7 mouse cellular contexts compared by ENCODE assay signal in the genomic region with DNA sequence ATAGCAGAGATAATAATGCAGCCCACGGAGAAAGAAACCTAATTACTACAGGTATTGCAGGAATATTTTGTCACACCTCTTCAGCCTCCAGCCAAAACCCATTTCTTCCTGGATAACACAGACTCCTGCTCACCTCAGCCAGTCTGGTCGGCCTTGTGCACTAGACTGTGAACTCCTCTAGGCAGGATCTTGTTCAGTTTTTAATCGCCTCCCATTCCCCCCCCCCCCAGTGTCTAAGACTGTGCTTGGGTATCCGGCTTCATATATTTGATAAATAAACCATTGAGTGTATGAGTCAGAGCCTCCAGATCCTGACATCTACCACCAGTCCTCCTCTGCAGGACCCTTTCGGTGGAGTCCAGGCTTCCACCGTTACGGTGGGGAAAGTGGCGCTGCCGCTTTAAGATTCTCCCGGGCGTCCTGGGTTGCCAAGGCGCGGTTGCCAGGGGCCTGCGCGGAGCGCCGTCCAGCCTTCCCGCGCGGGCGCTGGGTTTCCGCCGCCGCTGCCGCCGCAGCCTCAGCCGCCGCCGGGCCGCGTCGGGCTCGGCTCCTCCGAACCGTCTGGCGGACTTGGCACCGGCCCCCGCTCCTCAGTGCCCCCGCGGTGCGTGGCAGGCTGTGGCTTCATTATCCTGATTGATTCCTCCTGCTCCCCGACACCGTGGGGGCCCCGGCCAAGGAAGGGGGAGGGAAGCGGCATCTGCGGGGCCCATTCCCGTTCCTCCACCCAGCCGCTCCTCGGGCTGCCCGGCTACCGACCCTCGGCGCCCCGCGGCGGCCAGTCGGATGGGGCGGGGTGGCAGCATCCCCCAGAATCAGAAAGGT. TPM values are rescaled to one million over a fixed set of nuclear protein-coding genes. Genes with fewer than 3 reads are reported as not detected.
A peak's percentile ranks its signal among the peaks of the same experiment; 100 is the strongest.
DNase-seq lines count a peak whose midpoint lies in the region; ATAC-seq and TF ChIP-seq lines count a peak whose summit lies in the region.

No protein-coding gene starts in this region.

- peaks cover 3% of the 10 kb centered on the region for H3K4me1 ChIP-seq in cortical plate, adult 2 months (ENCODE audit: control insufficient read depth, insufficient read depth, low read length)

- no peak for TF ChIP-seq POLR2A in cortical plate, adult 2 months (IDR thresholded peaks at IDR 0.05; ENCODE audit: extremely low read depth, insufficient read depth, low read length)

- intact Hi-C loops in left cerebral cortex, postnatal 14 days (cut with DNase I), result loop anchor here (2.0 kb wide), 1 partner anchor 24 kb away; no protein-coding TSS in a partner anchor

- H3K4me3 ChIP-seq in cortical plate, adult 2 months (ENCODE audit: insufficient read depth, low read length), result peak overlapping the region; percentile 63

- no peak for TF ChIP-seq CTCF in cortical plate, adult 2 months (IDR thresholded peaks at IDR 0.05; ENCODE audit: extremely low read depth, insufficient read depth, low read length)

- H3K27ac ChIP-seq in cortical plate, adult 2 months (ENCODE audit: insufficient read depth, low read length), result peak overlapping the region; percentile 91

- peak; percentile 78 to 87 for DNase-seq in adrenal gland, adult (ENCODE audit: inconsistent age in 2 of 2, low spot score in 1 of 2)
- DNase-seq in gastrocnemius, postnatal 25 days, result peak; percentile 38
- DNase-seq in induced T-regulatory cell, adult 2 months (ENCODE audit: low read depth), result peak; percentile 58
- peak; percentile 65 to 83 for DNase-seq in left cerebral cortex, postnatal 14 days (ENCODE audit: low spot score in 2 of 2)
- DNase-seq in right cerebral cortex, postnatal 25 days, result peak; percentile 87

- ATAC-seq in megakaryocyte progenitor cell, adult 5-6 weeks (replicated peaks; ENCODE audit: poor library complexity), result peak; percentile 54

RNA-seq across cellular contexts. Expression of gene Neurod2, which starts 35.0 kb away (rescaled TPM):
- polyA plus RNA-seq in cortical plate, adult 2 months (2012; rRNA removed), result 45.0 and 57.2 TPM in 2 replicates
- not detected for total RNA-seq in gastrocnemius, postnatal 25 days (2021)
- 10 to 100 TPM; 65.9 to 67.1 TPM for total RNA-seq in left cerebral cortex, postnatal 14 days (2021)
- total RNA-seq in megakaryocyte progenitor cell, adult 5-6 weeks (2015), result not detected in 2 replicates
- total RNA-seq in megakaryocyte progenitor cell, adult 5-6 weeks (2017), result not detected in 2 replicates

RNA-seq across cellular contexts. Expression of gene Ppp1r1b, which starts 53.8 kb away (rescaled TPM):
- polyA plus RNA-seq in cortical plate, adult 2 months (2012; rRNA removed), result 127 and 322 TPM in 2 replicates
- total RNA-seq in gastrocnemius, postnatal 25 days (2021), result under 1 TPM in 1 of 2 experiments, not detected in 1; 0.35 TPM
- 100 to 1,000 TPM; 101 to 133 TPM for total RNA-seq in left cerebral cortex, postnatal 14 days (2021)
- total RNA-seq in megakaryocyte progenitor cell, adult 5-6 weeks (2015), result not detected in 2 replicates
- total RNA-seq in megakaryocyte progenitor cell, adult 5-6 weeks (2017), result not detected in 2 replicates

Comparison
In these comparisons a context has a peak if more than half of its experiments do, and no peak if none do; other contexts are left out.
1. Peak in every context shown above with its lines: DNase-seq, ATAC-seq, H3K4me3 ChIP-seq and H3K27ac ChIP-seq.
2. RNA of gene Neurod2, which starts 35.0 kb away (total RNA-seq): 65.9 to 67.1 TPM in left cerebral cortex, postnatal 14 days; not detected in gastrocnemius, postnatal 25 days and not detected in megakaryocyte progenitor cell, adult 5-6 weeks; every median in the first group is over 10 times any median in the second.
3. RNA of gene Ppp1r1b, which starts 53.8 kb away (total RNA-seq): 101 to 133 TPM in left cerebral cortex, postnatal 14 days; 0.35 TPM in gastrocnemius, postnatal 25 days and not detected in megakaryocyte progenitor cell, adult 5-6 weeks; every median in the first group is over 10 times any median in the second.